Mouse (Mus musculus) lung, embryonic 16.5 days (tissue): Measurements from ENCODE around the gene Tstd2. TPM values are rescaled to one million over a fixed set of nuclear protein-coding genes. Genes with fewer than 3 reads are reported as not detected.

Experiments used
- ATAC-seq: fragments of 200-750 bp; cut with Nextera tagmentation; 2 replicates; pipeline ENCODE4 v1.8.0; 2017; ENCODE audit warnings: low read depth, mild to moderate bottlenecking, moderate library complexity
- H3K27ac ChIP-seq: fragments of 300-500 bp; sonication (generic); 2 replicates; pipeline ENCODE4 v1.5.1; 2014; ENCODE audit warnings: mild to moderate bottlenecking, control low read depth, low read length
- H3K27me3 ChIP-seq: fragments of 300-500 bp; sonication (generic); 2 replicates; pipeline ENCODE4 v1.6.1; 2014; ENCODE audit warnings: low read depth, low read length, mixed read lengths; ENCODE audit not compliant: control insufficient read depth, insufficient read depth
- H3K36me3 ChIP-seq: fragments of 300-500 bp; sonication (generic); 2 replicates; pipeline ENCODE4 v1.6.1; 2014; ENCODE audit warnings: low read length; ENCODE audit not compliant: control insufficient read depth, insufficient read depth
- H3K4me1 ChIP-seq: fragments of 300-500 bp; sonication (generic); replicated peaks from 2 replicates; pipeline ENCODE4 v1.6.1; 2014; ENCODE audit warnings: low read length, mixed read lengths; ENCODE audit not compliant: control insufficient read depth, insufficient read depth
- H3K4me2 ChIP-seq: fragments of 300-500 bp; sonication (generic); 2 replicates; pipeline ENCODE4 v1.6.1; 2014; ENCODE audit warnings: low read depth, low read length, control low read depth
- H3K4me3 ChIP-seq: fragments of 300-500 bp; sonication (generic); 2 replicates; pipeline ENCODE4 v1.5.1; 2014; ENCODE audit warnings: mild to moderate bottlenecking, low read length, control low read depth
- H3K9ac ChIP-seq: fragments of 300-500 bp; sonication (generic); 2 replicates; pipeline ENCODE4 v1.6.1; 2014; ENCODE audit warnings: low read length, control low read depth
- H3K9me3 ChIP-seq: fragments of 300-500 bp; sonication (generic); 2 replicates; pipeline ENCODE4 v1.6.1; 2016; ENCODE audit warnings: low read length; ENCODE audit not compliant: control insufficient read depth
- WGBS: fragments of 180-500 bp; shearing (Covaris S2); extraction: QIAGEN DNeasy Blood & Tissue Kit; methylation state at CpG from one replicate; pipeline ENCODE4 v1.1.7; 2014; 5-methylcytosine and 5-hydroxymethylcytosine counted together
- polyA plus RNA-seq: library from polyadenylated mRNA; unstranded; fragments of >200 nt; fragmentation: Nextera tagmentation; extraction: Ambion mirVana; gene quantifications from 2 replicates; pipeline ENCODE4 v1.2.1, GENCODE M21; 2015

The Tstd2 gene
- polyA plus RNA-seq, 1 experiment from 2014 or later: 38.9 TPM

DNA sequence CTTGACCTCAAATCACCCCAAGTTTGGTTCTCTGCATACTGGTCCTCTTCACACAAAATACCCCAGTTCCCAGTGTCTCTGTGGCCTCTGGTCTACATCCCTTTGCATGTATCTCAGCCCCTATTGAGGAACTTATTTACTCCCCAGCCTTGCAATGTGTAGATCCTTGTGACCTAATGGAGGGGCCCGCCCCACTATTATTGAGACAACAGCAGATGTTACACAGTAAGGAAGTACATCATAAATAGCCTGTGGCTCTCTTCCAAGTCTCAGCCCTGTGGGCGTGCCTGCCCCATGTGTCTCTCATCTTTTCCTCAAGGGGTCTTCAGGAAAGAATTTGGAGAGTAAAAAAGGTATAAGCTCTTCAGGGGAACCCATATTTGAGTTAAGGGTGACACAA lies 61.6 kb downstream of the Tstd2 start:
- no peak overlapping the region for H3K4me2 ChIP-seq
- peaks cover 2% of the 10 kb centered on the region; the same call in 1 of the 2 replicates for H3K4me1 ChIP-seq
- no peak overlapping the region for H3K9ac ChIP-seq
- peak; percentile 54; the same call in 1 of the 2 replicates for ATAC-seq
- no peaks in the 10 kb centered on the region for H3K36me3 ChIP-seq
- no peaks in the 10 kb centered on the region for H3K9me3 ChIP-seq
- no peaks in the 10 kb centered on the region for H3K27me3 ChIP-seq
- WGBS: 42% methylated on average over 2 of the region's 2 CpGs
- H3K4me3 ChIP-seq: no peak overlapping the region
- no peak overlapping the region for H3K27ac ChIP-seq

DNA sequence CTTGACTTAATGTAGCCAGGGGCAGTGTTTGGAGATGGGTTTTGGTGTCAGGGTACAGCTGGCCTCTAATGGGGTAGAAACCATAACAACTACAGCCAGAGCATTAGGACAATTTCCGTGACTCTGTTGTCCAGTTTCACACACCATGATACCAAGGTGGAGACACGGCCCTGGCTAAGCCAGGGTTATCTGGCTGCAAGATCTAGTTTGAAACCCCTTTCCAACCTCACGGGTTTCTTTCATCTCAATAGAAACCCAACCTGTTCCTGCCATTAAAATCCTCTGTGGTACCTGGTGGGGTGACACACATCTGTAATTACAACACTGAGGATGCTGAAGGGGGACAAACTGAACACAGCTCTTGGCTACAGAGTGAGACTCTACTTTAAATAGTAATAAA lies 62.8 kb downstream of the Tstd2 start:
- Histone ChIP-seq H3K4me3 (no peak overlapping the region), H3K27ac (no peak overlapping the region), H3K27me3 (no peaks in the 10 kb centered on the region), H3K9ac (no peak overlapping the region), H3K9me3 (no peaks in the 10 kb centered on the region), H3K4me1 (peaks cover 2% of the 10 kb centered on the region; the same call in 1 of the 2 replicates), H3K4me2 (no peak overlapping the region), H3K36me3 (no peaks in the 10 kb centered on the region)
- 81% methylated on average over 3 of the region's 3 CpGs for WGBS
- ATAC-seq: no peak

DNA sequence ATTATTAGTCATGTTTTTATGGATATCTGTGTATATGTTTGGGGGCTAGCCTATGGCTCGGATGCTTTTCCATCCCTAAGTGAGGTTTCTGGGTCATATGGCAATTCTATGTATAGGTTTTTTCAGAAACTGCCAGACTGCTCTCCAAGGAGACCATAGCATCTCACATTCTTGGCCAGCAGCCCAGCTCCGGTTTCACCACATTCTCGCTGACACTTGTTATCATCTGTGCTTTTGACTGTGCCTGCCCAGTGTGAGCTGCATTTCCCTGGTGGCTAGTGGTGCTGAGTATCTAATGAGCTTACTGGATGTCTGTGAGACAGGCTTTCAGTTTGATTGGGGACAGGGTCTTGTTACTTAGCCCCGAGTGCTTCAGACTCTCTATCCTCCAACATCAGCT lies 64.8 kb downstream of the Tstd2 start:
- no peaks in the 10 kb centered on the region for H3K27me3 ChIP-seq
- H3K27ac ChIP-seq: no peak overlapping the region
- H3K4me1 ChIP-seq: peaks cover 2% of the 10 kb centered on the region; the same call in 1 of the 2 replicates
- H3K36me3 ChIP-seq: no peaks in the 10 kb centered on the region
- no peaks in the 10 kb centered on the region for H3K9me3 ChIP-seq
- WGBS: 16% methylated on average over 4 of the region's 4 CpGs
- H3K9ac ChIP-seq: no peak overlapping the region
- H3K4me3 ChIP-seq: no peak overlapping the region
- peak; percentile 73 for ATAC-seq
- no peak overlapping the region for H3K4me2 ChIP-seq

DNA sequence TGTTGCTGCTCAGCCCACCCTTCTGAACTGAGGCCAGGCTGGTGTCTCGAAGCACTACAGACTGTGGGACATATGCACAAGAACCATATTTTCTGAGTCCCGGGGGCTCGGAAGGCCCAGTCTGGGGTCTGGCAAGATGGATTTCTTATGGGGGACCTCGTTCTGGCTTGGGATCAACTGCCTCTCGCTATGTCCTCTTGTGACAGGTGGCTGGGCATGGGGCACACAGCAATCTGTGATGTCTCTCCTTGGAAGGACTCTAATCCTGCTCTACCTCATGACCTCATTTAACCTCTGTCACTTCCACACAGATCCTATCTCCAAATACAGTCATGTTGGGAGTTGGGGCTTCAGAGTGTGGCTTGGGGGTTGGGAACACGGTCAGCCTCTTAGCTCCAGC lies 65.9 kb downstream of the Tstd2 start:
- Histone ChIP-seq H3K9ac (no peak overlapping the region), H3K4me1 (peaks cover 2% of the 10 kb centered on the region; the same call in 1 of the 2 replicates), H3K4me2 (no peak overlapping the region), H3K9me3 (no peaks in the 10 kb centered on the region), H3K36me3 (no peaks in the 10 kb centered on the region), H3K4me3 (no peak overlapping the region), H3K27me3 (no peaks in the 10 kb centered on the region), H3K27ac (no peak overlapping the region)
- 84% methylated on average over 6 of the region's 6 CpGs for WGBS
- no peak for ATAC-seq

DNA sequence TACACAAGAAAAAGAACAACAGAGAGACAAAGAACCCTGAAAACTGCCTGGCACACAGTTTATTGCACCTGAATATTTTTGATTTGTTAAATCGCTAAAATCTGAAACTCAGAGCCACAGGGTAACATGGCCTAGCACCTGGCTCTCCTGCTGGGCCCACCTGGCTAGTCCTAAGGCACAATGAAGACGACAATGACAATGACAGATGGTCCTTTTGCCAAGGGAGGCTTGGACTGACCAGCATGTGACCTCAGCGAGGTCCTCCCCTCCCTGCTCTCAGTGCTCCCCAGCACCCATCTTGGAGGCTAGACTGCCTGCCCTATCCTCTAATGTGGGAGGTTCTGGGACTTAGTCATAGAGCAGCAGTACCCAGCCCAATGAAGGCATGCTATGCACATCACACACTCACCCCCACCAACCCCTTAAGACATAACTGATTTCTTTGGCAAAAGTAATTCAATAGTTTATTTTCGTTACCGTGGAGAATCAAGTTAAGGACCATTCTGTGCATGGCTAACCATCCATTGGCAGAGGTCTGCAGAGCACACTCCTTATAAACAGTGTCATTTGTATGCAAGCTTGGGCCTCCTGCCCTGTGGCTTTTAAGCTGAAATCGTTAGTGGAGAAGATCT lies 68.5 kb downstream of the Tstd2 start:
- no peak overlapping the region for H3K4me3 ChIP-seq
- no peak overlapping the region for H3K4me2 ChIP-seq
- H3K36me3 ChIP-seq: no peaks in the 10 kb centered on the region
- no peak for ATAC-seq
- 69% methylated on average over 6 of the region's 6 CpGs for WGBS
- H3K9ac ChIP-seq: no peak overlapping the region
- no peaks in the 10 kb centered on the region for H3K9me3 ChIP-seq
- H3K27ac ChIP-seq: no peak overlapping the region
- no peaks in the 10 kb centered on the region for H3K27me3 ChIP-seq
- H3K4me1 ChIP-seq: peaks cover 7% of the 10 kb centered on the region; the same call in 1 of the 2 replicates

DNA sequence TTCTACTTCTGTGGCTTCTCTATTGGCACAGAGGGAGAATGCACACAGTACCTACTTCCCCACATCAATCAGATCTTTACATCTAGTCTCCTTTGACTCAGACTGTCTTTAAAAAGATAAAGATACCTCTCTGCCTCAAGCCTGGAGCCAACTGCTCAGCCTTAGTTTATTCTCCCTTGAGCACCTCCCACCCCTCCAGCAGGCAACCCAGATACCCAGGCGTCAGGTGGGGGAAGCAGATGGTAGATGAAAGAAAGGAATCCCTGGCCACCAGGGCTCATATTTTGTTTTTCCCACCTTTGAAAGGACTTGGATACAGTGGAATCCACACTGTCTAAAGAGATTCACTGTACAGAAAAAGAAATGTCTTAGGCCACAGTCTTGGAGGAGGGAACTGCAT lies 69.9 kb downstream of the Tstd2 start:
- H3K27me3 ChIP-seq: no peaks in the 10 kb centered on the region
- no peak overlapping the region for H3K4me2 ChIP-seq
- no peak overlapping the region for H3K27ac ChIP-seq
- no peaks in the 10 kb centered on the region for H3K9me3 ChIP-seq
- 0 out of 2 replicates have a peak, but pooled peaks cover 8% of the 10 kb centered on the region for H3K4me1 ChIP-seq
- ATAC-seq: no peak
- H3K36me3 ChIP-seq: no peaks in the 10 kb centered on the region
- WGBS: 41% methylated on average over 1 of the region's 1 CpGs
- no peak overlapping the region for H3K9ac ChIP-seq
- H3K4me3 ChIP-seq: no peak overlapping the region

DNA sequence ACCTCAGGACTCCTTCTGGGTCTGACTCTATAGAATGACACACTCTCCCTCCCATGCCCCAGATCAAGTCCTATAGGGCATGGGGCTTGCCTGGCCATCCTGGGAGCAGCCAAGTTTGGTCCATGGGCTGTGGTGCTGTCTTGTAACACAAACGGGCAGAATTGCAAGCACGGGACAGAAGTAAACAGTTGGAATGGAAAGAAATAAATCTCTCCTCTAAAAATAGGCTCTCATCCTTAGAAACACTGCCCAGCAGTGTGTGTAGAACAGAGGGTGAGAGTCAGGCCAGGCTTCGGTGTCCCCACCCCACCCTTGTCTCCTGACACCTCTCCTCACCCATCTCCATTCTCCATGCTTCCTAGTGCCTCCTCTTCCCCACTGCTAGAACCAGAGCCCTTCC lies 70.4 kb downstream of the Tstd2 start:
- H3K9ac ChIP-seq: no peak overlapping the region
- H3K27me3 ChIP-seq: no peaks in the 10 kb centered on the region
- no peak overlapping the region for H3K4me3 ChIP-seq
- no peak for ATAC-seq
- H3K27ac ChIP-seq: no peak overlapping the region
- H3K9me3 ChIP-seq: no peaks in the 10 kb centered on the region
- no peak overlapping the region for H3K4me2 ChIP-seq
- 0 out of 2 replicates have a peak, but pooled peaks cover 8% of the 10 kb centered on the region for H3K4me1 ChIP-seq
- 50% methylated on average over 3 of the region's 3 CpGs for WGBS
- H3K36me3 ChIP-seq: no peaks in the 10 kb centered on the region

DNA sequence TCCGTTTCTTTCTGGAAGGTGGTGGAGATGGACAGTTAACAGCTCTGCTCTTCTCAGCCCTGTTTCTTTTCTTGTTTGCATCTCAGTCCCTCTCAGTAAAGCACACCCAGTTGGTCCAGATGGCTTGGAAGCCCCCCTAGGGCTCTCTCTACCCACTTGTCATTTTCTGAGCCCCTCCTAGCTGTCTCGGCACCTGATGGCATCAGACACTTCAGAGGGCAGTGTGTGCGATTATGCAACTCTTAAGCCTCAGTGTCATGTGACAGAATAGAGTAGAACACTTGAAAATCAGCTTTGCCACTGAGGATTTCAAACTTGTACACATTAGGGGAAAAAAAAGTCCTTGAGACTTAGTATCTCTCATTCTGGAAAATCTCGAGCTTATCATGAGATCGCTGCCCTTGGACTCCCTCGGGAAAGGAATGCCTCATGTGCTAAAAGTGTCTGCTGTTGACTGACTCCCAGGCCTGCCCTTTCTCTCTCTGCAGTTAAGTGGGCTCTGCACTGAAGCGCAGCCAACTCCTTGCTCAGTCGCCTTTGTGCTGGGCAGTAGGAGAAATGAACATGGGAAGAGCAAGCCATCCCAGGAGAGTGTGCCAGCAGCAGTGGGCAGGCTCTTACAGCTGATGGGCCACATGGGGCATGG lies 72.7 kb downstream of the Tstd2 start:
- WGBS: 26% methylated on average over 8 of the region's 8 CpGs
- H3K4me3 ChIP-seq: no peak overlapping the region
- H3K9ac ChIP-seq: no peak overlapping the region
- peak overlapping the region; percentile 88 for H3K27ac ChIP-seq
- H3K9me3 ChIP-seq: no peaks in the 10 kb centered on the region
- no peaks in the 10 kb centered on the region for H3K36me3 ChIP-seq
- H3K27me3 ChIP-seq: no peaks in the 10 kb centered on the region
- ATAC-seq: peak; percentile 78
- H3K4me2 ChIP-seq: no peak overlapping the region
- H3K4me1 ChIP-seq: 0 out of 2 replicates have a peak, but pooled peaks cover 8% of the 10 kb centered on the region

DNA sequence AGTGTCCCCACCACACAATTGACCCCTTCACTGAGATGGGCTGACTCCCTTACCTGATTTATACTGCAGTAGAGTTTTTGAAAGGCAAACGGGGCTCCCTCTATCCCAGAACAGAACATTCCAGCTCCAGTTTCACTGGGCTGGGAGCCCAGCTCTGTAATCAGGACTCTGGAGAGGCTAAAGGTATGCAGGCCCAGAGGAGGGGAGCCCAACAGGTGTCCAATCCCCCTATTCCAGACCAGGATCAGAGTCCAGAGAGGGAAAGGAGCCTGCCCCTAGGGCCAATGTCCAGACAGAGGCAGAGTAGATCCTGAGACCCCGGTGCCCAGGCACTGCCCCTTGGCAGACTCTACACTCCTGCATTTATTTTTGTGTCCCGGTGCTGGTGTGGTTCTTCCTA lies 73.5 kb downstream of the Tstd2 start:
- H3K36me3 ChIP-seq: no peaks in the 10 kb centered on the region
- WGBS: 63% methylated on average over 3 of the region's 3 CpGs
- peak; percentile 68 for ATAC-seq
- H3K9me3 ChIP-seq: no peaks in the 10 kb centered on the region
- no peak overlapping the region; the same call in 1 of the 2 replicates for H3K9ac ChIP-seq
- 0 out of 2 replicates have a peak, but pooled peaks cover 8% of the 10 kb centered on the region for H3K4me1 ChIP-seq
- H3K27me3 ChIP-seq: no peaks in the 10 kb centered on the region
- 0 out of 2 replicates have a peak overlapping the region, but pooled peaks have one; percentile 5 for H3K4me2 ChIP-seq
- peak overlapping the region; percentile 88 for H3K27ac ChIP-seq
- H3K4me3 ChIP-seq: no peak overlapping the region
